Mouse (Mus musculus): Measurements from ENCODE around the gene Aim2.

DNA sequence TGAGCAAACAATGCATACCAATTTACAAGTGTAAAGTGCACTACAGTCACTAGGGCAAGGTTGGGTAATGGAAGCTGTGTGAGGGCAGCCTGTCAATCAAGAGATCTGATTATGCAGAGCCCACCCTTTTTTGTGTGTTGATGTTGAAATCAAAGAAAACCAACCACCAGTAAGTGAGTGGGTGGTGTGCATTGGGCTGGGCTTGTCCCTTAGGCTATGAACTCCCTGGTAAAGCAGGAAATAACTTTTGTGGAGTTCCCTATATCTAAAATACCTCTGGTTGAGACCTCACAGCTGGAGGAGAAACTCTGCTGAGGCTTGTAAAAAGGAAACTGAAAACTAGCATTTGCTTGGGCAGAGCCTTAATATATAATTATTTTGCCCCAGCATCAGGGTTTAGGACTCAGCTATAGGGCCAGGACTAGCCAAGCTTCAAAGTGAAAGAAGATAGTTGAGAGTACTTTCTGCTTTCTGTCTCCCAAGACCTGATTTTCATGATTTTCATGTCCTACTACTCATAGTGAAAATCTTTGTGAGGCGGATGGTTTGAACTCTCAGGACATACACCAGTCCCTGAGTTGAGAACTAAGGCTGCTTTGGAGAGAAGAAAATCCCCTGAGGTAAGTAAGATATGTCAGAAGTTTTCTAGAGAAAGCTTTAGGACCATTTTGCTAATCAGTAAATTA, 68.4 kb downstream of the Aim2 start:
- TF ChIP-seq CTCF (IDR thresholded peaks at IDR 0.05; ENCODE audit: extremely low read depth, insufficient read depth, insufficient read length, insufficient replicate concordance) = no peak
- no peak for TF ChIP-seq POLR2A (IDR thresholded peaks at IDR 0.05; ENCODE audit: low read depth, low read length)

Data from spleen, adult 2 months (tissue).